Mouse (Mus musculus): Measurements from ENCODE around the gene Tbcel.

GRCm38 (mm10) chr9:42387038-42387437 lies 120.6 kb downstream of the Tbcel start:
- no peak for TF ChIP-seq ZNF384 (IDR thresholded peaks at IDR 0.05; ENCODE audit: low read depth, low read length)
- TF ChIP-seq MAFK (IDR thresholded peaks at IDR 0.05; ENCODE audit: insufficient read depth, low read depth, low read length) = no peak
